Mouse (Mus musculus) forebrain, postnatal 0 days (tissue): ENCODE measurements around the gene Ppp1r16b. TPM values are rescaled to one million over a fixed set of nuclear protein-coding genes. Genes with fewer than 3 reads are reported as not detected.

ENCODE experiments used
- ATAC-seq: fragments of 200-750 bp; cut with Nextera tagmentation; 2 replicates; pipeline ENCODE4 v1.8.0; 2017; ENCODE audit warnings: mild to moderate bottlenecking, moderate library complexity
- DNase-seq: peaks from one replicate; pipeline ENCODE4 v3.0.0-alpha.2; 2015
- H3K27ac ChIP-seq: fragments of 300-500 bp; sonication (generic); 2 replicates; pipeline ENCODE4 v1.5.1; 2014; ENCODE audit warnings: low read depth, mild to moderate bottlenecking, antibody characterized with exemption, low read length, moderate library complexity, mixed read lengths
- H3K27me3 ChIP-seq: fragments of 300-500 bp; sonication (generic); 2 replicates; pipeline ENCODE4 v1.6.1; 2014; ENCODE audit warnings: mild to moderate bottlenecking, low read length, mixed read lengths; ENCODE audit not compliant: insufficient read depth
- H3K36me3 ChIP-seq: fragments of 300-500 bp; sonication (generic); 2 replicates; pipeline ENCODE4 v1.6.1; 2014; ENCODE audit warnings: mild to moderate bottlenecking, moderate library complexity; ENCODE audit not compliant: insufficient read depth
- H3K4me1 ChIP-seq: fragments of 300-500 bp; sonication (generic); 2 replicates; pipeline ENCODE4 v1.6.1; 2014; ENCODE audit warnings: antibody characterized with exemption; ENCODE audit not compliant: insufficient read depth
- H3K4me2 ChIP-seq: fragments of 300-500 bp; sonication (generic); 2 replicates; pipeline ENCODE4 v1.6.1; 2014; ENCODE audit warnings: low read depth, mild to moderate bottlenecking, moderate library complexity
- H3K4me3 ChIP-seq: fragments of 300-500 bp; sonication (generic); 2 replicates; pipeline ENCODE4 v1.5.1; 2014; ENCODE audit warnings: low read depth, low read length, mixed read lengths
- H3K9ac ChIP-seq: fragments of 300-500 bp; sonication (generic); 2 replicates; pipeline ENCODE4 v1.6.1; 2014; ENCODE audit warnings: mild to moderate bottlenecking
- H3K9me3 ChIP-seq: fragments of 300-500 bp; sonication (generic); 2 replicates; pipeline ENCODE4 v1.6.1; 2016; ENCODE audit warnings: low read length
- CTCF ChIP-seq: sonication (generic); IDR thresholded peaks from 2 replicates; pipeline ENCODE4 v1.5.1; 2016; ENCODE audit warnings: antibody characterized with exemption, control low read depth, low read depth
- WGBS: fragments of 180-500 bp; shearing (Covaris S2); extraction: QIAGEN DNeasy Blood & Tissue Kit; methylation state at CpG from one replicate; pipeline ENCODE4 v1.1.7; 2014; 5-methylcytosine and 5-hydroxymethylcytosine counted together
- polyA plus RNA-seq: library from polyadenylated mRNA; unstranded; fragments of >200 nt; fragmentation: Nextera tagmentation; extraction: Ambion mirVana; gene quantifications from 2 replicates; pipeline ENCODE4 v1.2.1, GENCODE M21; 2015
- total RNA-seq: library from RNA; depleted of rRNA; stranded (reverse); fragments of >200 nt; gene quantifications from 2 replicates; pipeline ENCODE4 v1.2.3, GENCODE M21; 2014

Gene Ppp1r16b
- total and polyA plus RNA-seq, 2 experiments from 2014 or later: 25.2 to 28.4 TPM

DNA sequence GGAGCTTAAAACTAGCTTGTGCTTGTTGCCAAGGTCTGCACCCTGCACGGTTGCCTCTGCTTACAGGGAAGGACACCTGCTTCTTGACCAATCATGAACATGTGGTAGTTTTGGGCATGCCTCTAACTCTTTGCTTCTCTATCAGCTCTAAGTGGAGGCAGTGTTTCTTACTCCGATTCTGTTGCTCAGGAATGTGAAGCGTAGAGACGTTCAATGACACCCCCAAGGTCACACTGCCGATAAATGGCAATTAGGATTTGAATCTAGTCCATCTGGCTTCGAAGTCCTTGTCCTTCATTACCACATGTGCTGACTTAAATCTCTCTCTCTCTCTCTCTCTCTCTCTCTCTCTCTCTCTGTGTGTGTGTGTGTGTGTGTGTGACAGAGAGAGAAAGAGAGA, 8.9 kb downstream of the Ppp1r16b start:
- ATAC-seq: no peak
- 74% methylated on average over 6 of the region's 6 CpGs for WGBS
- no peak for TF ChIP-seq CTCF
- Histone ChIP-seq H3K27me3 (no peaks in the 10 kb centered on the region), H3K9me3 (no peaks in the 10 kb centered on the region), H3K4me3 (no peak overlapping the region), H3K27ac (no peak overlapping the region), H3K36me3 (no peaks in the 10 kb centered on the region), H3K4me2 (no peak overlapping the region), H3K4me1 (peaks cover 9% of the 10 kb centered on the region), H3K9ac (no peak overlapping the region)
- no peak for DNase-seq

DNA sequence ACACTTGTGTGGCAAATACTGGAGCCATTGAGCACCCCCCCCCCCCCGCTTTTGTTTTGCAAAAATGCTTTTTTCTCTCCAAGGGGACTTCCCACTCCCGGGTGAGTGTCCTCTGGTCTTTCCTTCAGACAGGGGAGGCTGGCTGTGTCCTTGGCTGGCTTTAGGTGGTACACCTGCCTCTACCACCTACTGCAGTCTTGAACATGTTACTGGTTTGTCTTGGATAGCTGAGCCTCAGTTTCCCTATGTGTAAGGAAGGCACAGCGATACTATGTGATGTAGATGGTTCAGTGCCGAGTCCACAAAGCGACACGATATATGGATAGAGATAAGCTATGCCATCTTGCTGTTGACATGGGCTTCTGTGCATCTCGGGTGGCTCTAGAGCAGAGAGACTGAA, 9.6 kb downstream of the Ppp1r16b start:
- Histone ChIP-seq H3K27me3 (no peaks in the 10 kb centered on the region), H3K27ac (0 out of 2 replicates have a peak overlapping the region, but pooled peaks have one; percentile 21), H3K9me3 (no peaks in the 10 kb centered on the region), H3K36me3 (no peaks in the 10 kb centered on the region), H3K4me1 (peaks cover 6% of the 10 kb centered on the region; the same call in 1 of the 2 replicates), H3K4me2 (no peak overlapping the region), H3K9ac (no peak overlapping the region), H3K4me3 (no peak overlapping the region)
- DNase-seq: no peak
- 78% methylated on average over 7 of the region's 7 CpGs for WGBS
- TF ChIP-seq CTCF: no peak
- no peak for ATAC-seq

DNA sequence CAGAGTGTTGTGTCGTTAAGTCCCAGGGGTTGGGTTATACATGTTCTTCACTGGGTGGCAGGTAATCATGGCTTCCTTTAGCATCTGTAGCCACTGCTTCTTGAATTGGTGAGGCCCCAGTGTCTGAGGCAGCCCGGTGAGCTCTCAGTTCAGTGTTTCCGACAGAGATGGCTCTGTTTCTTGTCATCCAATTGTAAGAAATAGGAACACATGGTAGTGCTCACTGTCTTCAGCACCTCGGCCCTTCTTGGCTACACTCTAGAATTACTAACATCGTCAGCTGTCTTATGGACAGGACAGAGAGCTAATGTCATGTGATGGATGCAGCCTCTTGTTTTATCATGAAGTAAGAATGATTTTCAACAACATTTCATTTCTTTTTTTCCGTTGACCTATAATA, 10.0 kb downstream of the Ppp1r16b start:
- Histone ChIP-seq H3K9me3 (no peaks in the 10 kb centered on the region), H3K36me3 (no peaks in the 10 kb centered on the region), H3K4me2 (no peak overlapping the region), H3K4me3 (no peak overlapping the region), H3K4me1 (peaks cover 6% of the 10 kb centered on the region; the same call in 1 of the 2 replicates), H3K9ac (no peak overlapping the region), H3K27ac (0 out of 2 replicates have a peak overlapping the region, but pooled peaks have one; percentile 21), H3K27me3 (no peaks in the 10 kb centered on the region)
- 69% methylated on average over 6 of the region's 6 CpGs for WGBS
- no peak for ATAC-seq
- DNase-seq: no peak
- no peak for TF ChIP-seq CTCF

DNA sequence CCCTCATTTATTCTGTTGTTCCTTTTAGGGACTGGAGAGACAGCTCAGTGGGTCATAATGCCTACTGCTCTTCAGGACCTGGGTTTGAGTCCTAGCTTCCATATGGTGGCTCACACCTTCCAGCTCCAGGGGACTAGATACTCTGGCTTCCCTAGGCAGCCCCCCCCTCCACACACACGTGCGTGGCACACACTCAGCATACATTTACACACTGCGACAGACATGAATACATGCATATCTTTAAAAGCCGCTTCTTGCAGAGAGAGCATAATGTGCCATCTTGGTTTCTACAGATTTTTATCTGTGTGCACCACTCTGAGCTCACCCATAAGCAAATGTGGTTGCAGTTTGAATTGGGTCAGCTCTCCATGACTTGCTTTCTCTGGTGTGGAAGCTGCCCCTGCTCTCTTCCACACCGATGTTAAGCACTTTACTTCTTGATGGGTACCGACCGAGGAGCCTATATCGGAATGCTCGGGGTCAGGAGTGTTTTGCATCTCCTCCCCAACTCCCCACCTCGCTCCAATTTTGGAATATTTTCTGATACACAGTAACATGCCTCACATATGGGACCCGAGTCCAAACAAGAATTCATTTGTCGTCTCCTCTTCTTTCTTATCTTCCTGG, 10.8 kb downstream of the Ppp1r16b start:
- peak overlapping the region; percentile 78 for H3K27ac ChIP-seq
- no peak for TF ChIP-seq CTCF
- no peak overlapping the region for H3K9ac ChIP-seq
- no peaks in the 10 kb centered on the region for H3K36me3 ChIP-seq
- H3K4me3 ChIP-seq: no peak overlapping the region
- 63% methylated on average over 12 of the region's 12 CpGs for WGBS
- no peak overlapping the region for H3K4me2 ChIP-seq
- peaks cover 6% of the 10 kb centered on the region; the same call in 1 of the 2 replicates for H3K4me1 ChIP-seq
- DNase-seq (peak; percentile 65), ATAC-seq (peak; percentile 60)
- H3K27me3 ChIP-seq: no peaks in the 10 kb centered on the region
- no peaks in the 10 kb centered on the region for H3K9me3 ChIP-seq

DNA sequence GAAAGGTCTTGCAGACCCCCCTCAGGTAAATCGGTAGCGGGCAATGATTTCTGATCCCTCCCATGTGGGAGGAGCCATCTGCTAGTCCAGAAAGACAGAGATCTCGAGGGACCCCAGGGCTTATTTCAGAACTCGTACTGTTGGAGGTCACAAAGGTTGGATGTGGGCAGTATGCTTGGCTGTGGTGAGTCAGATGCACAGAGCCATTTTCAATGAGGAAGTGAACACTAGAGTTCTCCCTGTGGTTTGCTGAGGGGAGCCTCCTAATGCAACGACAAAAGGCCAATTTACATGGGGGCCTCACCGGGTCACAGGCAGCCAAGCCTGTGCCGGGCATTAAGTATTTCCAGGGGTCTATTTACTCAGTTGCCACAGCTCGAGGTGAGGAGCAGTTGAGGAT, 12.7 kb downstream of the Ppp1r16b start:
- Histone ChIP-seq H3K27me3 (no peaks in the 10 kb centered on the region), H3K4me3 (no peak overlapping the region), H3K27ac (no peak overlapping the region), H3K36me3 (no peaks in the 10 kb centered on the region), H3K4me1 (peaks cover 6% of the 10 kb centered on the region; the same call in 1 of the 2 replicates), H3K4me2 (no peak overlapping the region), H3K9me3 (no peaks in the 10 kb centered on the region), H3K9ac (no peak overlapping the region)
- 75% methylated on average over 8 of the region's 8 CpGs for WGBS
- DNase-seq: no peak
- TF ChIP-seq CTCF: no peak
- ATAC-seq: no peak

DNA sequence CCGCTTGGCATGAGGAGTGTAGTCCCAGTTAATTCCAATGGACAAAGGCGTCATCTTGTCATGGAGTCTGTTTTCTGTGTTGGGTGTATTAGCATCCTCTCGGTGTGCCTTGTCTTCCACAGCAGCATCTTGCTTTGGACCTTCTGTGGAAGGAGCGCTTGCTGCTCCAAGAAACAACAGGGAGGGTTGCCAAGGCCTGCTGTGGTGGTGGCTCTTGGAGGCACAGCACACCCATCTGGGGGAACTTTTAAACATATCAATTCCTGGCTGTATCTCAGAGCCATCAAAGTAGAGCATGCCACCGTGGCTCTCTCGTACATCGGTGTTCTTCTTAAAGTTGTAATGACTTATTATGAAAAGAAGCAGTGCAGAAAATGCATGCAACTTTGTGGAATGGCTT, 13.9 kb downstream of the Ppp1r16b start:
- 70% methylated on average over 7 of the region's 7 CpGs for WGBS
- ATAC-seq (no peak), DNase-seq (no peak)
- TF ChIP-seq CTCF: no peak
- H3K4me2 ChIP-seq: no peak overlapping the region
- peaks cover 1% of the 10 kb centered on the region; the same call in 1 of the 2 replicates for H3K4me1 ChIP-seq
- no peaks in the 10 kb centered on the region for H3K36me3 ChIP-seq
- H3K27ac ChIP-seq: no peak overlapping the region
- no peaks in the 10 kb centered on the region for H3K27me3 ChIP-seq
- H3K4me3 ChIP-seq: no peak overlapping the region
- no peaks in the 10 kb centered on the region for H3K9me3 ChIP-seq
- no peak overlapping the region for H3K9ac ChIP-seq

DNA sequence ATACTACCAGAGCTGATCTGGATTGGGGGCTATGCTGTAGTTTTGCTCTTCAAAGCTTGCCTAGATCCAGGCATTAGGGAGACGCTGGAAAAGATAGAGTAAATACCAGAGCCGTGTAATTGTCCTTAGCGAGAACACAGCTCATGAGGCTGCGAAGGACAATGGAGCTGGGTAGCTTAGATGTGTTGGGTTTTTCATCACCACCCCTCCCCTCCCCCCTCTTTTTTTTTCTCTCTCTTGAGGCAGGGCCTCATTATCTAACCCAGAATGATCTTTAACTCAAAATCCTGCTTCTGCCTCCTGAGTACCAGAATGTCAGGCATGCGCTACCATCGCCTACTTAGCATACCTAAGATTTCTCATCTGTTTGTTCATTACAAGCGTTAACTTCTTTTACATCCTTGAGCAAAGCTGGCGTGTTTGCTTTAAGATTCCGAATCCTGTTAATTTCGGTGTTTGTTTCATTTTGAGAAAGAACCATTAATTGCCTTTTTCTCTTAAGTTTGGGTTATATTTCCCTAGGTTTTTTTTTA, 15.2 kb downstream of the Ppp1r16b start:
- Histone ChIP-seq H3K27me3 (no peaks in the 10 kb centered on the region), H3K4me3 (no peak overlapping the region), H3K9me3 (no peaks in the 10 kb centered on the region), H3K4me1 (peaks cover 6% of the 10 kb centered on the region; the same call in 1 of the 2 replicates), H3K4me2 (no peak overlapping the region), H3K27ac (no peak overlapping the region), H3K9ac (no peak overlapping the region), H3K36me3 (no peaks in the 10 kb centered on the region)
- TF ChIP-seq CTCF: no peak
- ATAC-seq (no peak), DNase-seq (no peak)
- 56% methylated on average over 10 of the region's 10 CpGs for WGBS
